Mouse (Mus musculus): Measurements from ENCODE around the gene Myo18a. TPM values are rescaled to one million over a fixed set of nuclear protein-coding genes. Genes with fewer than 3 reads are reported as not detected.

The Myo18a gene
- polyA plus RNA-seq, 1 experiment from 2014 or later, result 96.7 TPM

- no peak overlapping the region for H3K9ac ChIP-seq (ENCODE audit: low read depth, low read length)
- H3K27me3 ChIP-seq (ENCODE audit: control insufficient read depth, insufficient read depth, low read length), result no peaks in the 10 kb centered on the region
- no peak overlapping the region for H3K4me2 ChIP-seq
- no peak for ATAC-seq (replicated peaks; ENCODE audit: insufficient number of reproducible peaks, low FRiP score, low TSS enrichment)
- no peak overlapping the region for H3K27ac ChIP-seq (ENCODE audit: low read depth, low read length)
- H3K4me1 ChIP-seq (ENCODE audit: control insufficient read depth, insufficient read depth, low read length), result peaks cover 15% of the 10 kb centered on the region
- peaks cover 11% of the 10 kb centered on the region for H3K36me3 ChIP-seq (ENCODE audit: control insufficient read depth, insufficient read depth, low read length)
- H3K4me3 ChIP-seq (ENCODE audit: low read depth, low read length), result no peak overlapping the region
- WGBS (ENCODE audit: insufficient replicate concordance), result 33% methylated on average over 12 of the region's 12 CpGs
- H3K9me3 ChIP-seq (replicated peaks; ENCODE audit: control insufficient read depth, low read length), result no peaks in the 10 kb centered on the region
Observed at GRCm38 (mm10) chr11:77867419-77868083, 104.5 kb downstream of the Myo18a start.

- WGBS (ENCODE audit: insufficient replicate concordance), result 21% methylated on average over 4 of the region's 4 CpGs
- Histone ChIP-seq H3K4me2 (no peak overlapping the region), H3K9me3 (replicated peaks; ENCODE audit: control insufficient read depth, low read length) (no peaks in the 10 kb centered on the region), H3K27ac (ENCODE audit: low read depth, low read length) (no peak overlapping the region), H3K4me1 (ENCODE audit: control insufficient read depth, insufficient read depth, low read length) (peaks cover 31% of the 10 kb centered on the region), H3K4me3 (ENCODE audit: low read depth, low read length) (no peak overlapping the region), H3K27me3 (ENCODE audit: control insufficient read depth, insufficient read depth, low read length) (no peaks in the 10 kb centered on the region), H3K36me3 (ENCODE audit: control insufficient read depth, insufficient read depth, low read length) (no peaks in the 10 kb centered on the region), H3K9ac (ENCODE audit: low read depth, low read length) (no peak overlapping the region)
- ATAC-seq (replicated peaks; ENCODE audit: insufficient number of reproducible peaks, low FRiP score, low TSS enrichment), result no peak
Observed at GRCm38 (mm10) chr11:77871436-77871835, 108.4 kb downstream of the Myo18a start.

DNA sequence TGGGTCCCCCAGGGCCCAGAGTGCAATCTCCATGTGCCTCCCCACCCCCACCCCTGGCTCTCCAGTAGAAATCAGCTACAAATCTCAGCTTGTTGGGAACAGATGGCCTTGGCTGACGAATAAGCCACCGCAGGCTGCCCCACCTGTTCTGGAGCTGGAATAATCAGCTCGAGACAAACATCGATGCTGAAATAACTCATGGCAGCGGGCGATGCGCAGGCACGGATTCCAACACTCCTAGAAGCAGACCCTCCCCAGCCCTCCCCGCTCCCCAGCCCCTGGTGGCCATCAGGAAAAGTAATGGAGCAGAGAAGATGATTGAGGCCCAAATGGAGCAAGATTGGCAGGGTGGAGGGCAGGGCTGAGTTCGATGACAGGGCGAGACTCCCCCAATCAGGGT is 109.2 kb downstream of the Myo18a start:
- WGBS (ENCODE audit: insufficient replicate concordance), result under 1% methylated on average over 11 of the region's 11 CpGs
- Histone ChIP-seq H3K4me1 (ENCODE audit: control insufficient read depth, insufficient read depth, low read length) (peaks cover 36% of the 10 kb centered on the region), H3K4me2 (peak overlapping the region; percentile 53), H3K9ac (ENCODE audit: low read depth, low read length) (peak overlapping the region; percentile 58), H3K4me3 (ENCODE audit: low read depth, low read length) (0 out of 2 replicates have a peak overlapping the region, but pooled peaks have one; percentile 11), H3K9me3 (replicated peaks; ENCODE audit: control insufficient read depth, low read length) (no peaks in the 10 kb centered on the region), H3K36me3 (ENCODE audit: control insufficient read depth, insufficient read depth, low read length) (no peaks in the 10 kb centered on the region), H3K27me3 (ENCODE audit: control insufficient read depth, insufficient read depth, low read length) (no peaks in the 10 kb centered on the region), H3K27ac (ENCODE audit: low read depth, low read length) (no peak overlapping the region)
- ATAC-seq (replicated peaks; ENCODE audit: insufficient number of reproducible peaks, low FRiP score, low TSS enrichment), result no peak

DNA sequence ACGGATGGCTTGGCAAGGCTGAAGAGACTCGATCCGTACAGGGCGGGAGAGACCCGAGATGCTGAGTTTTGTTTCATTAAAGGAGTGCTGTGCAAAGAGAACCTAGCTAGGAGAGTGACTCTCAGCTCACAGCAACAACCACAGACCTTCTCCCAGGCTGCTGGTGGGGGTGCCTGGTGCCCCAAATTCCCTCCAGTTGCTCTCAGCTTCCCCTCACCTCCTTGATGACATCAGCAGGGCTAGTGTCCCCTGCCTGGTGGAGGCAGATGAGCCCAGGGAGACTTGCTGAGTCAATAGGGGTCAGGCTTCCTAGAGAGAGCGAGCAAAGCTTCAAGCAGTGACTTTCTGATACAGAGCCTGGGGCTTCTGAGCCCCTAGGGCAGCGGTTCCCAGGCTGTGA is 109.6 kb downstream of the Myo18a start:
- no peak for ATAC-seq (replicated peaks; ENCODE audit: insufficient number of reproducible peaks, low FRiP score, low TSS enrichment)
- Histone ChIP-seq H3K9ac (ENCODE audit: low read depth, low read length) (peak overlapping the region; percentile 58), H3K4me1 (ENCODE audit: control insufficient read depth, insufficient read depth, low read length) (peaks cover 33% of the 10 kb centered on the region), H3K4me3 (ENCODE audit: low read depth, low read length) (0 out of 2 replicates have a peak overlapping the region, but pooled peaks have one; percentile 11), H3K4me2 (peak overlapping the region; percentile 53), H3K9me3 (replicated peaks; ENCODE audit: control insufficient read depth, low read length) (no peaks in the 10 kb centered on the region), H3K27ac (ENCODE audit: low read depth, low read length) (no peak overlapping the region), H3K27me3 (ENCODE audit: control insufficient read depth, insufficient read depth, low read length) (no peaks in the 10 kb centered on the region), H3K36me3 (ENCODE audit: control insufficient read depth, insufficient read depth, low read length) (no peaks in the 10 kb centered on the region)
- WGBS (ENCODE audit: insufficient replicate concordance), result 2% methylated on average over 7 of the region's 7 CpGs

- no peak for ATAC-seq (replicated peaks; ENCODE audit: insufficient number of reproducible peaks, low FRiP score, low TSS enrichment)
- 39% methylated on average over 3 of the region's 3 CpGs for WGBS (ENCODE audit: insufficient replicate concordance)
- Histone ChIP-seq H3K27ac (ENCODE audit: low read depth, low read length) (no peak overlapping the region), H3K9ac (ENCODE audit: low read depth, low read length) (peak overlapping the region; percentile 58; the same call in 1 of the 2 replicates), H3K4me1 (ENCODE audit: control insufficient read depth, insufficient read depth, low read length) (peaks cover 34% of the 10 kb centered on the region), H3K36me3 (ENCODE audit: control insufficient read depth, insufficient read depth, low read length) (no peaks in the 10 kb centered on the region), H3K9me3 (replicated peaks; ENCODE audit: control insufficient read depth, low read length) (no peaks in the 10 kb centered on the region), H3K4me2 (peak overlapping the region; percentile 53), H3K4me3 (ENCODE audit: low read depth, low read length) (no peak overlapping the region), H3K27me3 (ENCODE audit: control insufficient read depth, insufficient read depth, low read length) (no peaks in the 10 kb centered on the region)
Observed at GRCm38 (mm10) chr11:77873116-77873515, 110.1 kb downstream of the Myo18a start.

DNA sequence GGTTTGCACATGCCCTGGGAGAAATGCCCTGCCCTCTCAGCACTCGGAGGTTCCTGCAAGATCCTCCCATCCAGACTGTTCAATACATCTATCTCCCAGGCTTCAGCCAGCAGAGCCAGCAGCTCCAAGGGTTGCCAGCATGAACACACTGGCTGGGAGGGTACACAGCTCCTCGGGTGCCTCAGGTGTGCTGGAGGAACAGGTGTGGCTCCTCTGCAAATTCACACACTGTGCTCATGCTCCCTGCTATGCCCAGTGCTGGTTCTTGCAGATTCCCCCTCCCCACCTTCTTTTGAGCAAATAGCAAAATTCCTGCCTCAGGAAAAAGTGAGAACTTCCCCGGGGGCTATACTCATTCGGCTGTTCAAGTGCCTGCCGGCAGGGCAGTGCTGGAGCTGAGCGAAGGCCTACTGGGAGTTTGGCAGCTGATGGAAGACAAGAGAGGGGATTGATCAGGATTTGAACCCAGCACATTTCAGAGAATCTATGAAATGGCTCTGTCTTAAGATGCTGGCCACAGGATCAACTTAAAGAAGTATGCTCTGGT is 111.7 kb downstream of the Myo18a start:
- Histone ChIP-seq H3K9me3 (replicated peaks; ENCODE audit: control insufficient read depth, low read length) (no peaks in the 10 kb centered on the region), H3K9ac (ENCODE audit: low read depth, low read length) (no peak overlapping the region), H3K27ac (ENCODE audit: low read depth, low read length) (no peak overlapping the region), H3K4me1 (ENCODE audit: control insufficient read depth, insufficient read depth, low read length) (peaks cover 34% of the 10 kb centered on the region), H3K4me3 (ENCODE audit: low read depth, low read length) (no peak overlapping the region), H3K27me3 (ENCODE audit: control insufficient read depth, insufficient read depth, low read length) (no peaks in the 10 kb centered on the region), H3K36me3 (ENCODE audit: control insufficient read depth, insufficient read depth, low read length) (no peaks in the 10 kb centered on the region), H3K4me2 (no peak overlapping the region)
- 53% methylated on average over 6 of the region's 6 CpGs for WGBS (ENCODE audit: insufficient replicate concordance)
- no peak for ATAC-seq (replicated peaks; ENCODE audit: insufficient number of reproducible peaks, low FRiP score, low TSS enrichment)

DNA sequence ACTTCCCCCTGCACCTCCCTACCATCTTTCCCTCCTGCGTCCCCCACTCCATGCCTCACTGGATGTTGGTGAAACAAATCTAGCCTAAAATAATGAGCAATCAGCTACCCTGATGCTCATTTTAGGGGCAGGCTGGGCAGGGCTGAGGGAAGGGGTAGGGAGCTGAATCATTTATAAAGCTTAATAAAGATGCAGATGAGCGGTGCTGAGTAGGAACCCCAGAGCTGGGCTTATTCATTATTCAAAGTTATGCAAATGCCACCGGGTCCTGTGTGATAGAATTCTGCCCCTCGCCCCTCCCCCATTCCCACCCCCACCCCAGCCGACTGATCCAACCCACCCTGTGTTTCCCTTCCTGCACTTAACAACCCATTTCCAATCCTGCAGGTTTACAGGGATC is 112.2 kb downstream of the Myo18a start:
- Histone ChIP-seq H3K9me3 (replicated peaks; ENCODE audit: control insufficient read depth, low read length) (no peaks in the 10 kb centered on the region), H3K4me3 (ENCODE audit: low read depth, low read length) (no peak overlapping the region), H3K4me2 (no peak overlapping the region), H3K4me1 (ENCODE audit: control insufficient read depth, insufficient read depth, low read length) (peaks cover 34% of the 10 kb centered on the region), H3K27ac (ENCODE audit: low read depth, low read length) (peak overlapping the region; percentile 86; the same call in 1 of the 2 replicates), H3K27me3 (ENCODE audit: control insufficient read depth, insufficient read depth, low read length) (no peaks in the 10 kb centered on the region), H3K9ac (ENCODE audit: low read depth, low read length) (no peak overlapping the region), H3K36me3 (ENCODE audit: control insufficient read depth, insufficient read depth, low read length) (no peaks in the 10 kb centered on the region)
- ATAC-seq (replicated peaks; ENCODE audit: insufficient number of reproducible peaks, low FRiP score, low TSS enrichment), result no peak
- 53% methylated on average over 5 of the region's 5 CpGs for WGBS (ENCODE audit: insufficient replicate concordance)

DNA sequence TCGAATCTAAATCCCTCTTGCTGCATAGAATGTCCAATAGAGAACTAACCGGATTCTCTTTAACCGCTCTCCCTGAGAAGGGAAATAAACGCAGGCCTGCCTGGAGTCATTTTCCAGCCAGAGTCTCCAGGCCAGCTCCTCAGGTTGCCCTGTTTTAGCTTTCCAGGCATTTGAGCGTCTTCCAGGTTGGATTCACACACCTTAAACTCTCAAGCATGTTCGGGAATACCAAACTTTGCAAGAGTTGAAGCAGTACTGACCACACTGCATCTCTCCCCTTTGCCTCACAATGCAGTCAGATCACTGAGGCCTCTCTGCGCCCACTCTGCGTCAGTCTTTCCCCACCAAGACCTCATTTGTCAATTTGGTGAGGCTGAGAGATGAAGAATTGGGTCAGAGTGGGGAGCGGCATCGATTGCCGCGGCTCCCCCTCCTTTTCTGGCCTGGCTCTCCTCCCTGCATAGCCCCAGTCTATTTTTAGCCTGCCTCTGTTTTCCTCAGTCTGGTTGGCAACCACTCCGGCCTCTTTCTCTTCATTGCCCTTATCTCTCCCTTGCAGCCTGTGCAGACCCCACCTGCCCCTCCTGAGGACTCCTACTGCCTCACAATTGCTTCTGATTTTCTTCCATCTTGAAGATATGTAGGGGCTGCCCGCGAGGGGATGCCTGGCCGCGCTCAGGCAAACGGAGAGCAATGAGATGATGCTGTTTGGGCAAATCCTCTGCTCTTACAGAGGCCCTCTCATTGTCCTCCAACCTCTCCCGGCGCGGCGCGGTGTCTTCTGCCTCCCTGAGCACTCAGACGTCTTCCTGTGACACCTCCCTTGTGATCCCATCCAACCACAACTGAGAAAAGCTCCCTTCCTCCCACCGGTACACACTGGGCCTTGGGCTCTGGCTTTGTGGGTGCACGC is 113.1 kb downstream of the Myo18a start:
- 32% methylated on average over 26 of the region's 26 CpGs for WGBS (ENCODE audit: insufficient replicate concordance)
- Histone ChIP-seq H3K9ac (ENCODE audit: low read depth, low read length) (peak overlapping the region; percentile 23), H3K9me3 (replicated peaks; ENCODE audit: control insufficient read depth, low read length) (no peaks in the 10 kb centered on the region), H3K27ac (ENCODE audit: low read depth, low read length) (peak overlapping the region; percentile 86), H3K4me2 (peak overlapping the region; percentile 54), H3K4me1 (ENCODE audit: control insufficient read depth, insufficient read depth, low read length) (peaks cover 34% of the 10 kb centered on the region), H3K36me3 (ENCODE audit: control insufficient read depth, insufficient read depth, low read length) (no peaks in the 10 kb centered on the region), H3K4me3 (ENCODE audit: low read depth, low read length) (no peak overlapping the region), H3K27me3 (ENCODE audit: control insufficient read depth, insufficient read depth, low read length) (no peaks in the 10 kb centered on the region)
- peak; percentile 80 for ATAC-seq (replicated peaks; ENCODE audit: insufficient number of reproducible peaks, low FRiP score, low TSS enrichment)

All from heart, embryonic 11.5 days (tissue).